Mouse (Mus musculus) heart, postnatal 0 days (tissue): Measurements from ENCODE around the gene Itpr1.

ENCODE experiments used
- CTCF ChIP-seq: IDR thresholded peaks from 2 replicates; pipeline ENCODE4 v1.5.1; 2016; ENCODE audit warnings: antibody characterized with exemption, control low read depth, low read depth
- EP300 ChIP-seq: IDR thresholded peaks from 2 replicates; pipeline ENCODE4 v1.6.1; 2016; ENCODE audit warnings: antibody characterized with exemption, low read depth

GRCm38 (mm10) chr6:108429950-108430349, 217.1 kb downstream of the Itpr1 start:
- no peak for TF ChIP-seq CTCF
- TF ChIP-seq EP300 = no peak
